Mouse (Mus musculus): ENCODE measurements around the gene C530008M17Rik. TPM values are rescaled to one million over a fixed set of nuclear protein-coding genes. Genes with fewer than 3 reads are reported as not detected.

C530008M17Rik gene
- polyA plus RNA-seq, 1 experiment: 4.9 TPM

- Histone ChIP-seq H3K4me1 (ENCODE audit: control insufficient read depth, insufficient read depth, low read length) (no peaks in the 10 kb centered on the region), H3K4me3 (replicated peaks; ENCODE audit: extremely low read depth, low read depth, low read length) (peak overlapping the region; percentile 20)
- DNase-seq: peak; percentile 10
- WGBS: 38% methylated on average over 14 of the region's 14 CpGs
- TF ChIP-seq POLR2A (IDR thresholded peaks at IDR 0.05; ENCODE audit: borderline replicate concordance, extremely low read depth, low read depth, low read length): no peak
- no peak for TF ChIP-seq CTCF (IDR thresholded peaks at IDR 0.05; ENCODE audit: insufficient read depth, low read length)
These were observed 122.8 kb downstream of the C530008M17Rik start for GRCm38 (mm10) chr5:76779094-76779615.

- TF ChIP-seq POLR2A (IDR thresholded peaks at IDR 0.05; ENCODE audit: borderline replicate concordance, extremely low read depth, low read depth, low read length): no peak
- no peak for DNase-seq
- 67% methylated on average over 13 of the region's 13 CpGs for WGBS
- H3K4me3 ChIP-seq (replicated peaks; ENCODE audit: extremely low read depth, low read depth, low read length): no peak overlapping the region
- no peaks in the 10 kb centered on the region for H3K4me1 ChIP-seq (ENCODE audit: control insufficient read depth, insufficient read depth, low read length)
These were observed 125.6 kb downstream of the C530008M17Rik start for GRCm38 (mm10) chr5:76781943-76782342.

- TF ChIP-seq CTCF (IDR thresholded peaks at IDR 0.05; ENCODE audit: insufficient read depth, low read length) (no peak), POLR2A (IDR thresholded peaks at IDR 0.05; ENCODE audit: borderline replicate concordance, extremely low read depth, low read depth, low read length) (no peak)
- Histone ChIP-seq H3K4me3 (replicated peaks; ENCODE audit: extremely low read depth, low read depth, low read length) (no peak overlapping the region), H3K4me1 (ENCODE audit: control insufficient read depth, insufficient read depth, low read length) (no peaks in the 10 kb centered on the region)
- WGBS: 65% methylated on average over 7 of the region's 7 CpGs
- no peak for DNase-seq
These were observed 126.2 kb downstream of the C530008M17Rik start for GRCm38 (mm10) chr5:76782414-76783103.

GRCm38 (mm10) chr5:76783104-76783441 lies 126.8 kb downstream of the C530008M17Rik start:
- Histone ChIP-seq H3K4me3 (replicated peaks; ENCODE audit: extremely low read depth, low read depth, low read length) (no peak overlapping the region), H3K4me1 (ENCODE audit: control insufficient read depth, insufficient read depth, low read length) (no peaks in the 10 kb centered on the region)
- 76% methylated on average over 8 of the region's 8 CpGs for WGBS
- TF ChIP-seq CTCF (IDR thresholded peaks at IDR 0.05; ENCODE audit: insufficient read depth, low read length): no peak
- TF ChIP-seq POLR2A (IDR thresholded peaks at IDR 0.05; ENCODE audit: borderline replicate concordance, extremely low read depth, low read depth, low read length): no peak
- DNase-seq: no peak

- DNase-seq: no peak
- no peak for TF ChIP-seq CTCF (IDR thresholded peaks at IDR 0.05; ENCODE audit: insufficient read depth, low read length)
- no peak for TF ChIP-seq POLR2A (IDR thresholded peaks at IDR 0.05; ENCODE audit: borderline replicate concordance, extremely low read depth, low read depth, low read length)
- Histone ChIP-seq H3K4me3 (replicated peaks; ENCODE audit: extremely low read depth, low read depth, low read length) (no peak overlapping the region), H3K4me1 (ENCODE audit: control insufficient read depth, insufficient read depth, low read length) (no peaks in the 10 kb centered on the region)
- 58% methylated on average over 7 of the region's 7 CpGs for WGBS
These were observed 127.9 kb downstream of the C530008M17Rik start for GRCm38 (mm10) chr5:76784151-76784723.

GRCm38 (mm10) chr5:76785013-76785412 lies 128.7 kb downstream of the C530008M17Rik start:
- H3K4me1 ChIP-seq (ENCODE audit: control insufficient read depth, insufficient read depth, low read length): no peaks in the 10 kb centered on the region
- DNase-seq: no peak
- no peak overlapping the region for H3K4me3 ChIP-seq (replicated peaks; ENCODE audit: extremely low read depth, low read depth, low read length)
- TF ChIP-seq CTCF (IDR thresholded peaks at IDR 0.05; ENCODE audit: insufficient read depth, low read length): no peak
- no peak for TF ChIP-seq POLR2A (IDR thresholded peaks at IDR 0.05; ENCODE audit: borderline replicate concordance, extremely low read depth, low read depth, low read length)
- WGBS: 71% methylated on average over 6 of the region's 6 CpGs

- WGBS: 72% methylated on average over 4 of the region's 4 CpGs
- DNase-seq: no peak
- TF ChIP-seq POLR2A (IDR thresholded peaks at IDR 0.05; ENCODE audit: borderline replicate concordance, extremely low read depth, low read depth, low read length) (no peak), CTCF (IDR thresholded peaks at IDR 0.05; ENCODE audit: insufficient read depth, low read length) (no peak)
- no peaks in the 10 kb centered on the region for H3K4me1 ChIP-seq (ENCODE audit: control insufficient read depth, insufficient read depth, low read length)
- H3K4me3 ChIP-seq (replicated peaks; ENCODE audit: extremely low read depth, low read depth, low read length): no peak overlapping the region
These were observed 133.6 kb downstream of the C530008M17Rik start for GRCm38 (mm10) chr5:76789881-76790280.

- TF ChIP-seq CTCF (IDR thresholded peaks at IDR 0.05; ENCODE audit: insufficient read depth, low read length) (no peak), POLR2A (IDR thresholded peaks at IDR 0.05; ENCODE audit: borderline replicate concordance, extremely low read depth, low read depth, low read length) (no peak)
- H3K4me1 ChIP-seq (ENCODE audit: control insufficient read depth, insufficient read depth, low read length): no peaks in the 10 kb centered on the region
- no peak for DNase-seq
- 77% methylated on average over 4 of the region's 4 CpGs for WGBS
- no peak overlapping the region for H3K4me3 ChIP-seq (replicated peaks; ENCODE audit: extremely low read depth, low read depth, low read length)
These were observed 135.0 kb downstream of the C530008M17Rik start for GRCm38 (mm10) chr5:76791280-76791679.

GRCm38 (mm10) chr5:76792720-76793119 lies 136.4 kb downstream of the C530008M17Rik start:
- DNase-seq: no peak
- WGBS: 90% methylated on average over 6 of the region's 6 CpGs
- H3K4me3 ChIP-seq (replicated peaks; ENCODE audit: extremely low read depth, low read depth, low read length): no peak overlapping the region
- no peaks in the 10 kb centered on the region for H3K4me1 ChIP-seq (ENCODE audit: control insufficient read depth, insufficient read depth, low read length)
- TF ChIP-seq POLR2A (IDR thresholded peaks at IDR 0.05; ENCODE audit: borderline replicate concordance, extremely low read depth, low read depth, low read length) (no peak), CTCF (IDR thresholded peaks at IDR 0.05; ENCODE audit: insufficient read depth, low read length) (no peak)

GRCm38 (mm10) chr5:76798043-76798442 lies 141.7 kb downstream of the C530008M17Rik start:
- no peaks in the 10 kb centered on the region for H3K4me1 ChIP-seq (ENCODE audit: control insufficient read depth, insufficient read depth, low read length)
- TF ChIP-seq POLR2A (IDR thresholded peaks at IDR 0.05; ENCODE audit: borderline replicate concordance, extremely low read depth, low read depth, low read length) (no peak), CTCF (IDR thresholded peaks at IDR 0.05; ENCODE audit: insufficient read depth, low read length) (no peak)
- WGBS: 87% methylated on average over 8 of the region's 8 CpGs
- no peak for DNase-seq
- no peak overlapping the region for H3K4me3 ChIP-seq (replicated peaks; ENCODE audit: extremely low read depth, low read depth, low read length)

Data from lung, adult 2 months (tissue).